Mouse (Mus musculus) forebrain, embryonic 14.5 days (tissue): Measurements from ENCODE around the gene Ric3. TPM values are rescaled to one million over a fixed set of nuclear protein-coding genes. Genes with fewer than 3 reads are reported as not detected.

ENCODE experiments used
- ATAC-seq: fragments of 200-750 bp; cut with Nextera tagmentation; 2 replicates; pipeline ENCODE4 v1.8.0; 2017; ENCODE audit warnings: mild to moderate bottlenecking, moderate library complexity
- DNase-seq: peaks from one replicate; pipeline ENCODE4 v3.0.0-alpha.2; 2015; ENCODE audit warnings: low spot score
- H3K27ac ChIP-seq: fragments of 300-500 bp; sonication (generic); 2 replicates; pipeline ENCODE4 v1.5.1; 2014; ENCODE audit warnings: low read depth, mild to moderate bottlenecking, control low read depth, low read length, moderate library complexity
- H3K27me3 ChIP-seq: fragments of 300-500 bp; sonication (generic); replicated peaks from 2 replicates; pipeline ENCODE4 v1.6.1; 2014; ENCODE audit warnings: low read length, control low read depth, mixed read lengths; ENCODE audit not compliant: control insufficient read depth, insufficient read depth
- H3K36me3 ChIP-seq: fragments of 300-500 bp; sonication (generic); 2 replicates; pipeline ENCODE4 v1.6.1; 2014; ENCODE audit warnings: low read length, control low read depth; ENCODE audit not compliant: control insufficient read depth, insufficient read depth
- H3K4me1 ChIP-seq: fragments of 300-500 bp; sonication (generic); 2 replicates; pipeline ENCODE4 v1.6.1; 2014; ENCODE audit warnings: antibody characterized with exemption, low read length, control low read depth; ENCODE audit not compliant: control insufficient read depth, insufficient read depth
- H3K4me2 ChIP-seq: fragments of 300-500 bp; sonication (generic); 2 replicates; pipeline ENCODE4 v1.6.1; 2014; ENCODE audit warnings: mild to moderate bottlenecking, control low read depth, low read length
- H3K4me3 ChIP-seq: fragments of 300-500 bp; sonication (generic); 2 replicates; pipeline ENCODE4 v1.5.1; 2014; ENCODE audit warnings: low read depth, low read length, control low read depth
- H3K9ac ChIP-seq: fragments of 300-500 bp; sonication (generic); 2 replicates; pipeline ENCODE4 v1.6.1; 2014; ENCODE audit warnings: mild to moderate bottlenecking, low read length, control low read depth, moderate library complexity
- H3K9me3 ChIP-seq: fragments of 300-500 bp; sonication (generic); replicated peaks from 2 replicates; pipeline ENCODE4 v1.6.1; 2016; ENCODE audit warnings: low read length, control low read depth, mixed read lengths; ENCODE audit not compliant: control insufficient read depth
- WGBS: fragments of 180-500 bp; shearing (Covaris S2); extraction: QIAGEN DNeasy Blood & Tissue Kit; methylation state at CpG from one replicate; pipeline ENCODE4 v1.1.7; 2014; 5-methylcytosine and 5-hydroxymethylcytosine counted together
- polyA plus RNA-seq: library from polyadenylated mRNA; unstranded; fragments of >200 nt; fragmentation: Nextera tagmentation; extraction: Ambion mirVana; gene quantifications from 2 replicates; pipeline ENCODE4 v1.2.1, GENCODE M21; 2014

Ric3 gene
- polyA plus RNA-seq, 1 experiment from 2014 or later: 27.2 TPM

DNA sequence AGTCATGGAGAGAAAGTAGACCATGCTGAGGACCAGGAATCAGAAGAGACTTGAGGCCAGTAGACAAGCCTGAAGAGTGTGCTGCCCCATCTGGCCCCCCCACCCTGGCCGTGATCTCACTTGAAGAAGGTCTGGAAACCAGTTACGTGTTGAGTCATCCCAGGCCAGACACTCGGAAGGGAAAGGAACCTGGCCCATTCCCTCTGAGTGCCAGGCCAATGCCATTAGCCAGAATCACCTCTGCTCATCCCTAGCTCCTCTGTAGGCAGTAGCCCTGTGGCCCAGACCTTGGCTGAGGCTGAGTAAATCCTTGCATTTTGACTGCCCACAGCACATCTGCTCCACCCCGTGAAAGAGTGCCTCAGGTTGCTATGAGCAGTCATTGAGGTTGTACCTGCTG, 81.2 kb downstream of the Ric3 start:
- Histone ChIP-seq H3K4me2 (no peak overlapping the region), H3K36me3 (no peaks in the 10 kb centered on the region), H3K27ac (no peak overlapping the region), H3K9me3 (no peaks in the 10 kb centered on the region), H3K4me3 (no peak overlapping the region), H3K4me1 (no peaks in the 10 kb centered on the region), H3K9ac (no peak overlapping the region), H3K27me3 (no peaks in the 10 kb centered on the region)
- 88% methylated on average over 4 of the region's 4 CpGs for WGBS
- ATAC-seq: no peak
- no peak for DNase-seq

DNA sequence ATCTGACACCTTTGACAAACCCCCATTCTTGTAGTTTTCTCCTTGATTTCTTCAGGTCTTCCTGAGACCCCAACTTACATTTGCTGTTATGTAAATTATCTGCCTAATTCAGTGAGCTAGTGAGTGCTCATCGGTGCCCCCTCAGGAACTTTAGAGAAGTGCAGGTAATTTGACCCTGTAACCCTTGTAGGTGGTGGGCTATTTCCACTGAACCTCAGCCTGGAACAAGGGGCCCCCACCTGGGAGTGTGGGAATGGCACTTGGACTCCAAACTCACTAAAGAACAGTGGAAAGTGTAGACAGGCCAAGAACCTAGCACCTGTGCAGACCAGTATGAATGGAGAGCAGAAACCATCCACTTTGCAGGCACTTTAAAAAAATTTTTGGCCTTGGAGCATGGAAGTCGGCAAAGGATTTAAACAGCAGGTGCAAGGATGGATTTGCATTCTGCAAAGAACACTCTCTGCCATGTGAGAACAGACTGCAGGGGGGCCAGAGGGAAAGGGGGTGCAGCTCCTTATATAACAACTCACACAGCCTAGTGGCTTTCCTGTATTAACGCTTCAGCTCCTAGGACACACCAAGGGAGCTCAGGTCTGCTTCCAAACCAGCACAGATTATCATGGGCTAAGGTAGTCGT, 82.7 kb downstream of the Ric3 start:
- no peaks in the 10 kb centered on the region for H3K9me3 ChIP-seq
- no peak overlapping the region for H3K9ac ChIP-seq
- no peaks in the 10 kb centered on the region for H3K36me3 ChIP-seq
- ATAC-seq (peak; percentile 54), DNase-seq (peak; percentile 52)
- no peak overlapping the region for H3K4me2 ChIP-seq
- no peaks in the 10 kb centered on the region for H3K27me3 ChIP-seq
- H3K27ac ChIP-seq: no peak overlapping the region
- H3K4me3 ChIP-seq: no peak overlapping the region
- WGBS: 40% methylated on average over 4 of the region's 4 CpGs
- no peaks in the 10 kb centered on the region for H3K4me1 ChIP-seq

DNA sequence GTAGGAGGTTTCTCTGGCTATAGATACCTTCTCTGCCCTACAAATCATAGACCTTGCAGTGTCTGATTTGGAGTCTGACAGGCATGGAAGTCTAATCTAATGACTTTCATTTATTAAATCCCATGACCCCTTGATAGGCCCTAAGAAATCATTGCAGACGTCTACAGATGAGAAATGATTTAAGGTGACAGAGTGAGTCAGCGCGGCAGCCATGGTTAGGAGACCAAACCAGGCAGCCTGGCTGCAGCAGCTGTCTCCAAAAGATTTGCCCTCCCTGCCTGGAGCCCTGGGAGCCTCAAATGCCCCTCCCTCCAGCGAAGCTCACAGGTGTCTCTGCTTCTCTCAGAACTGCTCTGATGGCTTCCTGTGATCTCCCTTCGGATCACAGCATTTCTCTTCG, 87.0 kb downstream of the Ric3 start:
- Histone ChIP-seq H3K27ac (no peak overlapping the region), H3K4me1 (no peaks in the 10 kb centered on the region), H3K27me3 (no peaks in the 10 kb centered on the region), H3K4me3 (no peak overlapping the region), H3K9ac (no peak overlapping the region), H3K4me2 (no peak overlapping the region), H3K36me3 (no peaks in the 10 kb centered on the region), H3K9me3 (no peaks in the 10 kb centered on the region)
- no peak for DNase-seq
- WGBS: 72% methylated on average over 6 of the region's 6 CpGs
- ATAC-seq: no peak

DNA sequence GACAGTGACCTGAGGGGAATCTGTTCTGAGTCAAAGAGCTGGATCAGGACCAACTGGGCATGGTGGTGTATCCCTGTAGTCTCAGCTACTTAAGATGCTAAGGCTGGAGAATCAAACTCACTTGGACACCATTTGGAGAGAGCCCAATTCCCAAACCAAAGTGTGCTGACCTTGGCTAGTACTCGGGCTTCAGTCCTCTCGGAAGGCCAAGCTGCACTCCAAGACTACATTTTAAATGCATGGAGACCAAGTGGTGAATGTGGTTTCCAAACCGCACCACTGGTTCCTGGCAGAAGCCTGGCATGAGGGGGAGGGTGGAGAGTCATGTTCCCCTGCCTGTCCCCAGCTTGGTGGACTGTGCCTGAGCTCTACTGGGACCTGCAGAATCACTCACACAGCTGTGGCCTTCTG, 89.2 kb downstream of the Ric3 start:
- 93% methylated on average over 3 of the region's 3 CpGs for WGBS
- H3K36me3 ChIP-seq: no peaks in the 10 kb centered on the region
- no peak overlapping the region for H3K9ac ChIP-seq
- H3K27ac ChIP-seq: no peak overlapping the region
- no peaks in the 10 kb centered on the region for H3K4me1 ChIP-seq
- H3K9me3 ChIP-seq: no peaks in the 10 kb centered on the region
- H3K27me3 ChIP-seq: no peaks in the 10 kb centered on the region
- ATAC-seq (no peak), DNase-seq (no peak)
- no peak overlapping the region for H3K4me3 ChIP-seq
- H3K4me2 ChIP-seq: no peak overlapping the region

DNA sequence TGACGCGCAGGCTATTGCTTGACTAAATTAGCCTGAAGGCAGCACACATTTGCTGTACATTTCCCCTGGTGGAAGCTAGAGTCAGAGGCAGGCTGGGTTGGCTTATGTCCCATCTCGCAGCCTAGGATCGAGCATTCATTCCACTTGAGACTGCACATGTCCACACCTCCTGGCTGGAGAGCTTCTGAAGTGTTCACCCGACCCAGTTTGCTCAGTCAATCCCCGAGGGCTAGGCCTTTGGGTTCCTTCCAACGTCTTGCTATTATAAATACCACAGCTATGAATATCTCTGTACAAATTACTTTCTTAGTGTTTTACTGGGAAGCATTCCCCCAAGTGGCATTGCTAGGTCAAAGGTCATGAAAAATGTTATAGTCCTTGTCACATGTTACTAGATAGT, 89.9 kb downstream of the Ric3 start:
- 88% methylated on average over 7 of the region's 7 CpGs for WGBS
- DNase-seq: no peak
- no peaks in the 10 kb centered on the region for H3K27me3 ChIP-seq
- H3K4me3 ChIP-seq: no peak overlapping the region
- no peak for ATAC-seq
- H3K9ac ChIP-seq: no peak overlapping the region
- H3K4me1 ChIP-seq: no peaks in the 10 kb centered on the region
- H3K27ac ChIP-seq: no peak overlapping the region
- H3K9me3 ChIP-seq: no peaks in the 10 kb centered on the region
- H3K36me3 ChIP-seq: no peaks in the 10 kb centered on the region
- H3K4me2 ChIP-seq: no peak overlapping the region

DNA sequence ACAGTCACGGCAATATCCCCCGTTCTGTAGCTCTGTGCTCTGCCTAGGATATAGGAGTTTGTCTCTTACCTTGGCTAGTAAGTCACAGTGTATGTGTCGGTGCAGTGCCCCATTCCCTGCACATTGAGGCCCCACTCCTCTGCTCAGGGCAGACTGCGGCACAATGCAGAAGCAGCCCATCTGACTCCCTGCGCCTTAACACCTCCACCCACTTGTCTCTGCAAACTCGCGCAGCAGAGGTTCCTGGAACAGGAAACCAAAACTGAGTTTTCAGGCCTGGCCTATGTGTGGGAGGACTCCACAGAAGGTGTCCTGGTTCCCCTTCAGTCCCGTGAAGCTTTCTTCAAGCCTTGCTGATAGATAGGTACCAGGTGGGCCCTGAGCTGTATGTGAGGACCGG, 91.9 kb downstream of the Ric3 start:
- no peaks in the 10 kb centered on the region for H3K9me3 ChIP-seq
- ATAC-seq (no peak), DNase-seq (no peak)
- no peak overlapping the region for H3K27ac ChIP-seq
- no peaks in the 10 kb centered on the region for H3K36me3 ChIP-seq
- no peak overlapping the region for H3K4me3 ChIP-seq
- H3K9ac ChIP-seq: no peak overlapping the region
- no peak overlapping the region for H3K4me2 ChIP-seq
- no peaks in the 10 kb centered on the region for H3K27me3 ChIP-seq
- H3K4me1 ChIP-seq: no peaks in the 10 kb centered on the region
- 90% methylated on average over 9 of the region's 9 CpGs for WGBS

DNA sequence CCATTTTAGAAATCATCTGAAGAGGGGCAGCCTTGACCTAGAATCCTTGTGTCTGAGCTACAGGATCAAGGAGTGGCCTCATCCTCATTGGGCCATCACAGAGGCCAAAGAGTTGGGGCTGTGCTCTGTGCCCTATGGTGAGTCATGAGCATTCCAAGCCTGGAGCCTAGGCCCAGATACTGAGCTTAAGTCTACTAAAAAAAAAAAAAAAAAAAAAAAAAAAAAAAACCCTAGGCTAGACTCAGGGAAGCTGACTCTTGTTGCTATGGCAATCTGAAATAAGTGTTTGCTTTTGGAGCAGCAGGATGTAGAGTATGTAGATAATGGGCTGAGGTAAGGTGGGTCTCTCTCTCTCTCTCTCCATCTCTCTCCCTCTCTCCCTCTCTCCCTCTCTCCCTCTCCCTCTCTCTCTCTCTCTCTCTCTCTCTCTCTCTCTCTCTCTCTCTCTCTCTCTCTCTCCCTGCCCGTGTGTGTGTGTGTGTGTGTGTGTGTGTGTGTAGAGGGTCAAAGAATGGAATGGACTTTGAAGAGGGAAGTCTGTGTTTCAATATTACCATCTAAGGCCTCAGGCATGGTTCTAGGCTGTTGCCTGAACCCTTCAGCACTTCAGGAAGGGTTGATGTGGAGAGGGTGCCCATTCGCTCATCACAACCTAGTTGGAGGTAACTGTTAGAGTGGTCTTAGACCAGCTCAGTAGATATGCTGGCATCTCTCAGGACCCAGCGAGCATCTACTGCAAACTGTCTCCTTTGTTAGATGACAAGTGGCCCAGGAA, 97.0 kb downstream of the Ric3 start:
- no peak overlapping the region for H3K27ac ChIP-seq
- DNase-seq (no peak), ATAC-seq (no peak)
- H3K36me3 ChIP-seq: no peaks in the 10 kb centered on the region
- H3K9ac ChIP-seq: no peak overlapping the region
- no peaks in the 10 kb centered on the region for H3K4me1 ChIP-seq
- 82% methylated on average over 2 of the region's 3 CpGs for WGBS
- no peaks in the 10 kb centered on the region for H3K9me3 ChIP-seq
- no peak overlapping the region for H3K4me3 ChIP-seq
- no peak overlapping the region for H3K4me2 ChIP-seq
- H3K27me3 ChIP-seq: no peaks in the 10 kb centered on the region

Other genes starting within 250 kb of the Ric3 start
- not detected in 2 replicates for gene Olfr516, start 232.8 kb downstream of the Ric3 start, polyA plus RNA-seq
- gene Olfr517, start 211.0 kb downstream of the Ric3 start, polyA plus RNA-seq: not detected in 2 replicates
- gene Olfr518, start 198.3 kb downstream of the Ric3 start, polyA plus RNA-seq: not detected in 2 replicates
- not detected in 2 replicates for gene Olfr519, start 188.9 kb downstream of the Ric3 start, polyA plus RNA-seq
- not detected in 2 replicates for gene Nlrp10, start 153.2 kb downstream of the Ric3 start, polyA plus RNA-seq
- 70.8 and 91.0 TPM in 2 replicates for gene Eif3f, start 148.9 kb downstream of the Ric3 start, polyA plus RNA-seq
- 28.6 and 35.1 TPM in 2 replicates for gene Tub, start 133.0 kb downstream of the Ric3 start, polyA plus RNA-seq
- 72.2 and 72.5 TPM in 2 replicates for gene Lmo1, start 91.9 kb upstream of the Ric3 start, polyA plus RNA-seq